Mouse (Mus musculus): ENCODE results near the gene Smoc1. TPM values are rescaled to one million over a fixed set of nuclear protein-coding genes. Genes with fewer than 3 reads are reported as not detected.

Smoc1 gene
- polyA plus RNA-seq, 1 experiment from 2014 or later, result 1.5 TPM

- WGBS (ENCODE audit: insufficient replicate concordance), result 55% methylated on average over 11 of the region's 11 CpGs
- no peak for ATAC-seq (replicated peaks; ENCODE audit: insufficient number of reproducible peaks, low FRiP score, low TSS enrichment)
- Histone ChIP-seq H3K9me3 (replicated peaks; ENCODE audit: control insufficient read depth, low read length) (no peaks in the 10 kb centered on the region), H3K36me3 (ENCODE audit: control insufficient read depth, insufficient read depth, low read length) (no peaks in the 10 kb centered on the region), H3K4me1 (ENCODE audit: control insufficient read depth, insufficient read depth, low read length) (peaks cover 10% of the 10 kb centered on the region; the same call in 1 of the 2 replicates), H3K9ac (ENCODE audit: low read depth, low read length) (no peak overlapping the region), H3K4me3 (ENCODE audit: low read depth, low read length) (no peak overlapping the region), H3K27ac (ENCODE audit: low read depth, low read length) (no peak overlapping the region), H3K4me2 (no peak overlapping the region), H3K27me3 (ENCODE audit: control insufficient read depth, insufficient read depth, low read length) (no peaks in the 10 kb centered on the region)
Observed at GRCm38 (mm10) chr12:81013496-81013895, 13.1 kb upstream of the Smoc1 start.

GRCm38 (mm10) chr12:81017624-81018023 lies 9.0 kb upstream of the Smoc1 start:
- ATAC-seq (replicated peaks; ENCODE audit: insufficient number of reproducible peaks, low FRiP score, low TSS enrichment), result no peak
- no peak overlapping the region for H3K9ac ChIP-seq (ENCODE audit: low read depth, low read length)
- H3K9me3 ChIP-seq (replicated peaks; ENCODE audit: control insufficient read depth, low read length), result no peaks in the 10 kb centered on the region
- H3K27ac ChIP-seq (ENCODE audit: low read depth, low read length), result no peak overlapping the region
- H3K4me3 ChIP-seq (ENCODE audit: low read depth, low read length), result no peak overlapping the region
- H3K4me1 ChIP-seq (ENCODE audit: control insufficient read depth, insufficient read depth, low read length), result 0 out of 2 replicates have a peak, but pooled peaks cover 4% of the 10 kb centered on the region
- H3K4me2 ChIP-seq, result no peak overlapping the region
- no peaks in the 10 kb centered on the region for H3K36me3 ChIP-seq (ENCODE audit: control insufficient read depth, insufficient read depth, low read length)
- WGBS (ENCODE audit: insufficient replicate concordance), result 90% methylated on average over 12 of the region's 12 CpGs
- H3K27me3 ChIP-seq (ENCODE audit: control insufficient read depth, insufficient read depth, low read length), result no peaks in the 10 kb centered on the region

GRCm38 (mm10) chr12:81018516-81019279 lies 7.9 kb upstream of the Smoc1 start:
- Histone ChIP-seq H3K27ac (ENCODE audit: low read depth, low read length) (no peak overlapping the region), H3K4me1 (ENCODE audit: control insufficient read depth, insufficient read depth, low read length) (0 out of 2 replicates have a peak, but pooled peaks cover 2% of the 10 kb centered on the region), H3K4me3 (ENCODE audit: low read depth, low read length) (no peak overlapping the region), H3K27me3 (ENCODE audit: control insufficient read depth, insufficient read depth, low read length) (no peaks in the 10 kb centered on the region), H3K9ac (ENCODE audit: low read depth, low read length) (no peak overlapping the region), H3K9me3 (replicated peaks; ENCODE audit: control insufficient read depth, low read length) (no peaks in the 10 kb centered on the region), H3K4me2 (peak overlapping the region; percentile 22; the same call in 1 of the 2 replicates), H3K36me3 (ENCODE audit: control insufficient read depth, insufficient read depth, low read length) (no peaks in the 10 kb centered on the region)
- no peak for ATAC-seq (replicated peaks; ENCODE audit: insufficient number of reproducible peaks, low FRiP score, low TSS enrichment)
- 74% methylated on average over 20 of the region's 20 CpGs for WGBS (ENCODE audit: insufficient replicate concordance)

GRCm38 (mm10) chr12:81019280-81019935 lies 7.2 kb upstream of the Smoc1 start:
- H3K4me1 ChIP-seq (ENCODE audit: control insufficient read depth, insufficient read depth, low read length), result no peaks in the 10 kb centered on the region
- H3K4me2 ChIP-seq, result no peak overlapping the region
- no peaks in the 10 kb centered on the region for H3K27me3 ChIP-seq (ENCODE audit: control insufficient read depth, insufficient read depth, low read length)
- H3K9me3 ChIP-seq (replicated peaks; ENCODE audit: control insufficient read depth, low read length), result no peaks in the 10 kb centered on the region
- WGBS (ENCODE audit: insufficient replicate concordance), result 81% methylated on average over 7 of the region's 7 CpGs
- ATAC-seq (replicated peaks; ENCODE audit: insufficient number of reproducible peaks, low FRiP score, low TSS enrichment), result no peak
- H3K4me3 ChIP-seq (ENCODE audit: low read depth, low read length), result no peak overlapping the region
- no peak overlapping the region for H3K9ac ChIP-seq (ENCODE audit: low read depth, low read length)
- no peak overlapping the region for H3K27ac ChIP-seq (ENCODE audit: low read depth, low read length)
- no peaks in the 10 kb centered on the region for H3K36me3 ChIP-seq (ENCODE audit: control insufficient read depth, insufficient read depth, low read length)

GRCm38 (mm10) chr12:81024407-81024806 lies 2.2 kb upstream of the Smoc1 start:
- 86% methylated on average over 7 of the region's 7 CpGs for WGBS (ENCODE audit: insufficient replicate concordance)
- 0 out of 2 replicates have a peak, but pooled peaks cover 2% of the 10 kb centered on the region for H3K4me1 ChIP-seq (ENCODE audit: control insufficient read depth, insufficient read depth, low read length)
- ATAC-seq (replicated peaks; ENCODE audit: insufficient number of reproducible peaks, low FRiP score, low TSS enrichment), result no peak

GRCm38 (mm10) chr12:81024993-81025392 lies 1.6 kb upstream of the Smoc1 start:
- Histone ChIP-seq H3K9me3 (replicated peaks; ENCODE audit: control insufficient read depth, low read length) (no peaks in the 10 kb centered on the region), H3K4me3 (ENCODE audit: low read depth, low read length) (no peak overlapping the region), H3K4me1 (ENCODE audit: control insufficient read depth, insufficient read depth, low read length) (0 out of 2 replicates have a peak, but pooled peaks cover 2% of the 10 kb centered on the region), H3K36me3 (ENCODE audit: control insufficient read depth, insufficient read depth, low read length) (no peaks in the 10 kb centered on the region), H3K9ac (ENCODE audit: low read depth, low read length) (no peak overlapping the region), H3K27me3 (ENCODE audit: control insufficient read depth, insufficient read depth, low read length) (peaks cover 30% of the 10 kb centered on the region), H3K4me2 (no peak overlapping the region), H3K27ac (ENCODE audit: low read depth, low read length) (no peak overlapping the region)
- ATAC-seq (replicated peaks; ENCODE audit: insufficient number of reproducible peaks, low FRiP score, low TSS enrichment), result no peak
- 57% methylated on average over 2 of the region's 2 CpGs for WGBS (ENCODE audit: insufficient replicate concordance)

More at GRCm38 (mm10) chr12:81024407-81024806, 2.2 kb upstream of the Smoc1 start:
- Histone ChIP-seq H3K4me2 (no peak overlapping the region), H3K4me3 (ENCODE audit: low read depth, low read length) (no peak overlapping the region), H3K36me3 (ENCODE audit: control insufficient read depth, insufficient read depth, low read length) (no peaks in the 10 kb centered on the region), H3K27me3 (ENCODE audit: control insufficient read depth, insufficient read depth, low read length) (peaks cover 30% of the 10 kb centered on the region), H3K9ac (ENCODE audit: low read depth, low read length) (no peak overlapping the region), H3K27ac (ENCODE audit: low read depth, low read length) (no peak overlapping the region), H3K9me3 (replicated peaks; ENCODE audit: control insufficient read depth, low read length) (no peaks in the 10 kb centered on the region)

GRCm38 (mm10) chr12:81026995-81027942 lies 661 bp downstream of the Smoc1 start:
- Histone ChIP-seq H3K27ac (ENCODE audit: low read depth, low read length) (no peak overlapping the region), H3K36me3 (ENCODE audit: control insufficient read depth, insufficient read depth, low read length) (no peaks in the 10 kb centered on the region), H3K4me1 (ENCODE audit: control insufficient read depth, insufficient read depth, low read length) (0 out of 2 replicates have a peak, but pooled peaks cover 2% of the 10 kb centered on the region), H3K27me3 (ENCODE audit: control insufficient read depth, insufficient read depth, low read length) (peaks cover 32% of the 10 kb centered on the region), H3K4me2 (peak overlapping the region; percentile 90), H3K4me3 (ENCODE audit: low read depth, low read length) (peak overlapping the region; percentile 65), H3K9me3 (replicated peaks; ENCODE audit: control insufficient read depth, low read length) (no peaks in the 10 kb centered on the region), H3K9ac (ENCODE audit: low read depth, low read length) (peak overlapping the region; percentile 62)
- ATAC-seq (replicated peaks; ENCODE audit: insufficient number of reproducible peaks, low FRiP score, low TSS enrichment), result peak; percentile 42; the same call in 1 of the 2 replicates
- 7% methylated on average over 45 of the region's 45 CpGs for WGBS (ENCODE audit: insufficient replicate concordance)

GRCm38 (mm10) chr12:81028291-81028920 lies 1.8 kb downstream of the Smoc1 start:
- Histone ChIP-seq H3K4me2 (no peak overlapping the region), H3K27ac (ENCODE audit: low read depth, low read length) (no peak overlapping the region), H3K27me3 (ENCODE audit: control insufficient read depth, insufficient read depth, low read length) (peaks cover 33% of the 10 kb centered on the region), H3K36me3 (ENCODE audit: control insufficient read depth, insufficient read depth, low read length) (no peaks in the 10 kb centered on the region), H3K4me3 (ENCODE audit: low read depth, low read length) (no peak overlapping the region), H3K4me1 (ENCODE audit: control insufficient read depth, insufficient read depth, low read length) (0 out of 2 replicates have a peak, but pooled peaks cover 2% of the 10 kb centered on the region), H3K9ac (ENCODE audit: low read depth, low read length) (no peak overlapping the region), H3K9me3 (replicated peaks; ENCODE audit: control insufficient read depth, low read length) (no peaks in the 10 kb centered on the region)
- 45% methylated on average over 16 of the region's 16 CpGs for WGBS (ENCODE audit: insufficient replicate concordance)
- no peak for ATAC-seq (replicated peaks; ENCODE audit: insufficient number of reproducible peaks, low FRiP score, low TSS enrichment)
